Mouse (Mus musculus) embryonic facial prominence, embryonic 15.5 days (tissue): ENCODE measurements around the gene Sez6. TPM values are rescaled to one million over a fixed set of nuclear protein-coding genes. Genes with fewer than 3 reads are reported as not detected.
A peak's percentile ranks its signal among the peaks of the same experiment; 100 is the strongest.

Source experiments
- ATAC-seq: fragments of 200-750 bp; cut with Nextera tagmentation; 2 replicates; pipeline ENCODE4 v1.8.0; 2017; ENCODE audit warnings: low read depth, moderate TSS enrichment; ENCODE audit not compliant: insufficient number of reproducible peaks, low FRiP score, low TSS enrichment
- H3K27ac ChIP-seq: fragments of 300-500 bp; sonication (generic); replicated peaks from 2 replicates; pipeline ENCODE4 v1.5.1; 2015; ENCODE audit warnings: mild to moderate bottlenecking, inconsistent platforms
- H3K27me3 ChIP-seq: fragments of 300-500 bp; sonication (generic); 2 replicates; pipeline ENCODE4 v1.6.1; 2015; ENCODE audit warnings: inconsistent platforms
- H3K36me3 ChIP-seq: fragments of 300-500 bp; sonication (generic); 2 replicates; pipeline ENCODE4 v1.6.1; 2015; ENCODE audit warnings: mild to moderate bottlenecking, inconsistent platforms
- H3K4me1 ChIP-seq: fragments of 300-500 bp; sonication (generic); 2 replicates; pipeline ENCODE4 v1.6.1; 2015; ENCODE audit warnings: inconsistent platforms
- H3K4me2 ChIP-seq: fragments of 300-500 bp; sonication (generic); replicated peaks from 2 replicates; pipeline ENCODE4 v1.6.1; 2015; ENCODE audit warnings: mild to moderate bottlenecking, inconsistent platforms
- H3K4me3 ChIP-seq: fragments of 300-500 bp; sonication (generic); replicated peaks from 2 replicates; pipeline ENCODE4 v1.5.1; 2015; ENCODE audit warnings: mild to moderate bottlenecking, inconsistent platforms
- H3K9ac ChIP-seq: fragments of 300-500 bp; sonication (generic); 2 replicates; pipeline ENCODE4 v1.6.1; 2015; ENCODE audit warnings: inconsistent platforms
- H3K9me3 ChIP-seq: fragments of 300-500 bp; sonication (generic); replicated peaks from 2 replicates; pipeline ENCODE4 v1.6.1; 2016; ENCODE audit warnings: inconsistent platforms
- WGBS: fragments of 180-500 bp; shearing (Covaris S2); methylation state at CpG from one replicate; pipeline ENCODE4 v1.1.7; 2015; 5-methylcytosine and 5-hydroxymethylcytosine counted together
- polyA plus RNA-seq: library from polyadenylated mRNA; unstranded; fragments of >200 nt; fragmentation: Nextera tagmentation; extraction: Ambion mirVana; gene quantifications from 2 replicates; pipeline ENCODE4 v1.2.1, GENCODE M21; 2015

Gene Sez6
- polyA plus RNA-seq, 1 experiment from 2014 or later: 1.3 TPM

DNA sequence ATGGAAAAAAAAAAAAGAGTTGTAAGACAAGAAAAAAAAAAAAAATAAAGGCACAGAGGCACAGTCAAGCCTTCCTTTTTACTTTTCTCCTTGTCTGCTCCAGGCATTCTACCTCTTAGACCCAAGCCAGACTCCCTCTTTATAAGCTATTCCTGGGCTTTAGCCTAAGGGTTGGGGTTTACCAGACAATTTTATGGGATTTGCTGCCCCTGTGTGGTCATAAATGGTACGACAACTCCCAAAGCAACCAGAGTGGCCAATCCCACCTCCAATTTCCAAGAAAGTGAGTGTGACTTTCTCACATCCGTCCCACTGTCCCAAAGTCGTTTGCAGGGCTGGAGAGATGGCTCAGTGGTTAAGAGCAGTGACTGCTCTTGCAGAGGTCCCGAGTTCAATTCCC is 36.5 kb downstream of the Sez6 start:
- Histone ChIP-seq H3K27me3 (0 out of 2 replicates have a peak, but pooled peaks cover 3% of the 10 kb centered on the region), H3K4me2 (no peak overlapping the region), H3K36me3 (no peaks in the 10 kb centered on the region), H3K9ac (no peak overlapping the region), H3K27ac (no peak overlapping the region), H3K4me3 (no peak overlapping the region), H3K4me1 (peaks cover 17% of the 10 kb centered on the region), H3K9me3 (no peaks in the 10 kb centered on the region)
- WGBS: 2% methylated on average over 4 of the region's 4 CpGs
- no peak for ATAC-seq

DNA sequence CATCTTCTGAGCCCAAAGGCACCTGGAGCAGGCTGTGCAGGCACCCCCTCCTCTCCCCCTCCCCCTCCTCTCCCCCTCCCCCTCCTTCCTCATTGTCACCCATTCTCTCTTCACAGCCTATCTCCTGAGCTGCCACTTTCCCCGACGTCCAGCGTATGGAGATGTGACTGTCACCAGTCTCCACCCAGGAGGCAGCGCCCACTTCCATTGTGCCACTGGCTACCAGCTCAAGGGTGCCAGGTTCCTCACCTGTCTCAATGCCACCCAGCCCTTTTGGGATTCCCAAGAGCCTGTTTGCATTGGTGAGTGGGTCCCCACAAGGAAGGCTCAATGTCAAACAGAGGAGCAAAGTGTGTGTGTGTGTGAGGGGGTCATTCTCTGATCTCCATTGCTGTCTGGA is 38.2 kb downstream of the Sez6 start:
- no peak overlapping the region for H3K4me2 ChIP-seq
- no peaks in the 10 kb centered on the region for H3K36me3 ChIP-seq
- no peak overlapping the region for H3K4me3 ChIP-seq
- no peak overlapping the region for H3K27ac ChIP-seq
- peaks cover 17% of the 10 kb centered on the region for H3K4me1 ChIP-seq
- peaks cover 7% of the 10 kb centered on the region for H3K27me3 ChIP-seq
- 84% methylated on average over 4 of the region's 4 CpGs for WGBS
- ATAC-seq: no peak
- no peaks in the 10 kb centered on the region for H3K9me3 ChIP-seq
- H3K9ac ChIP-seq: no peak overlapping the region

DNA sequence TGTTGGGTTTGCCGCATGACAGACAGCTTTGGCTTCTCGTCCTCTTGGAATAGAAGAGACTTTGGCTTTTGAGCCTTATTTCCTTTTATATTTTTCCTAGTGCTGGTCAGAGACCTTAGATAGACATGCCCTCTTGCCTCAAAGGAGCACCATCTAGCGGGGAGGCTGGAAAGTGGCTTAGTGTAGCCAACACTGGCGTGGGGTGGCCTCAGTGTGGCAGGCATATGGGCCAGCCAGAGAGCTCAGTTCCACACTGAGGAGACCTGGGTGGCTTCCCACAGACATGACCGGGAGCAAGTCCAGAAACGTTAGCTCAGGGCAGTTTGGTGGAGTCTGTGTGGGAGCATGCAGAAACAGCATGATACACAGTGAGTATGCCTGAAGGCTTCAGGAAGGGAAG is 40.1 kb downstream of the Sez6 start:
- peaks cover 4% of the 10 kb centered on the region for H3K4me1 ChIP-seq
- H3K27ac ChIP-seq: no peak overlapping the region
- ATAC-seq: no peak
- no peaks in the 10 kb centered on the region for H3K36me3 ChIP-seq
- 82% methylated on average over 6 of the region's 6 CpGs for WGBS
- H3K4me2 ChIP-seq: no peak overlapping the region
- no peak overlapping the region for H3K9ac ChIP-seq
- peaks cover 24% of the 10 kb centered on the region for H3K27me3 ChIP-seq
- H3K9me3 ChIP-seq: no peaks in the 10 kb centered on the region
- H3K4me3 ChIP-seq: no peak overlapping the region

DNA sequence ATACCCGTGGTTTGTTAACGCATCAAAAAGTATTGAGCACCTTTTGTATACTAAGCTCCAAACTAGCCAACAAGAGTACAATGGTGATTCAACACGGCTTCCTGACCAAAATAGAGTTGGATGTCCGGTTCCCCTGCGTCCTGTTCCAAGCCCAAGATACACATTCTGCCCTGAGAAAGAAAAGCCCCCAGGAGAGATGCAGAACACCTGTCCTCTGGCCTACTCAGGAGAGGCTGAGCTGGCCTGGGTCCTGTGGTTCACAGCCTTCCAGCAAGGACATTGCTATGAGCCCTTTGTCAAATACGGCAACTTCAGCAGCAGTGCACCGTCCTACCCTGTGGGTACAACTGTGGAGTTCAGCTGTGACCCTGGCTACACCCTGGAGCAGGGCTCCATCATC is 42.9 kb downstream of the Sez6 start:
- H3K27ac ChIP-seq: no peak overlapping the region
- no peaks in the 10 kb centered on the region for H3K4me1 ChIP-seq
- no peaks in the 10 kb centered on the region for H3K36me3 ChIP-seq
- H3K9me3 ChIP-seq: no peaks in the 10 kb centered on the region
- no peak overlapping the region for H3K4me2 ChIP-seq
- WGBS: 82% methylated on average over 7 of the region's 7 CpGs
- no peak for ATAC-seq
- peaks cover 40% of the 10 kb centered on the region for H3K27me3 ChIP-seq
- no peak overlapping the region for H3K4me3 ChIP-seq
- H3K9ac ChIP-seq: no peak overlapping the region

DNA sequence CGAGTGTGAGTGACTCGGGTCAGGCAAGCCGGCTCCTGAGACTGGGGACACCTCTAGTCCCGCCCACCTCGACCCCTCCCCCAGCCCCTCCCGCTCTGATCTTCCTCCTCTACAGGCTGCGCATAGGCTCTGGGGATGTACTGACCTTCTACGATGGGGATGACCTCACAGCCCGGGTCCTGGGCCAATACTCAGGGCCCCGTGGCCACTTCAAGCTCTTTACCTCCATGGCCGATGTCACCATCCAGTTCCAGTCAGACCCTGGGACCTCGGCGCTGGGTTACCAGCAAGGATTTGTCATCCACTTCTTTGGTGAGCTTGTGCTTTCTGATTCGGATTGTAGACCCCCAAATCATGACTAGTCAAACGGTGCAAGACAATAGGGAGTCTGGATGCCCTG is 43.7 kb downstream of the Sez6 start:
- Histone ChIP-seq H3K27me3 (peaks cover 40% of the 10 kb centered on the region), H3K9me3 (no peaks in the 10 kb centered on the region), H3K27ac (no peak overlapping the region), H3K4me2 (no peak overlapping the region), H3K9ac (no peak overlapping the region), H3K4me3 (no peak overlapping the region), H3K4me1 (no peaks in the 10 kb centered on the region), H3K36me3 (no peaks in the 10 kb centered on the region)
- ATAC-seq: no peak
- WGBS: 50% methylated on average over 15 of the region's 15 CpGs

DNA sequence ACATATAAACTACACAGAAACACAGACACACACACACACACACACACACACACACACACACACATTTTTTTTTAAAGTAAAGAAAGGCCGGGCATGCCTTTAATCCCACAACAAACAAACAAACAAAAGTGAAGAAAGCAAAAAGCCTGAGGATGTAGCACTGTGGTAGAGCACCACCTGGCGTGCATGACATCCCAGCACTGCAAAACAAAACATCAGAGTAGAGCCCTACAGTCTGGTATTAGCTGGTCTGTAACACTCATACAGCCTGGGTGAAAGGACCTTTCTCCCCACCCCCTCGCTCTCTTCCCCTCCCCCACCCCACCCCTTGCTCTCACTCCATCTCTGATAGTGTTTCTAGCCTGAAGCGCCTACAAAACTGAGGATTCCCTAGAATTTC is 45.3 kb downstream of the Sez6 start:
- H3K4me2 ChIP-seq: no peak overlapping the region
- ATAC-seq: no peak
- WGBS: 26% methylated on average over 4 of the region's 4 CpGs
- no peaks in the 10 kb centered on the region for H3K36me3 ChIP-seq
- H3K27me3 ChIP-seq: peaks cover 40% of the 10 kb centered on the region
- no peak overlapping the region for H3K4me3 ChIP-seq
- no peaks in the 10 kb centered on the region; the same call in 1 of the 2 replicates for H3K4me1 ChIP-seq
- H3K9ac ChIP-seq: no peak overlapping the region
- H3K9me3 ChIP-seq: no peaks in the 10 kb centered on the region
- H3K27ac ChIP-seq: no peak overlapping the region

DNA sequence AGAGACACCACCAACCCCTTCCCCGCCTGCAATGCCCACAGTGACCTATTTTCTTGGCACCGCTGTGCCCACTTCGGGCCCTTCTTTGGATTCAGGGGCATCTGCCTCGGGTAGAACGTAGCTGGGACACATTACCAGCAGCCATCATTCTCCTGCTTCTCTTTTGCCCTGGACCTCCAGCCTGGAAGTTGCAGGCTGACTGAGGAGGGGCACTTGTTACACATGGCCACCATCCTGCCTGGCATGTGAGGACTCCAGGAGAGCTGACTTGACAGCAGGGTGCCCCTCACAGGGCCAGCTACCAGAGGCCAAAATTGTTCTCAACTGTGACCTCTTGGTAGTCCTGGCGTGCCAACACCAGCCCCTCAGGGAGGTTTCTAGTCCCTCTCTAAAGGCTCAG is 47.6 kb downstream of the Sez6 start:
- ATAC-seq: no peak
- Histone ChIP-seq H3K4me3 (no peak overlapping the region), H3K4me2 (no peak overlapping the region), H3K4me1 (peaks cover 5% of the 10 kb centered on the region), H3K9ac (no peak overlapping the region), H3K27ac (no peak overlapping the region), H3K27me3 (peaks cover 40% of the 10 kb centered on the region), H3K36me3 (no peaks in the 10 kb centered on the region), H3K9me3 (no peaks in the 10 kb centered on the region)
- WGBS: 80% methylated on average over 6 of the region's 6 CpGs

DNA sequence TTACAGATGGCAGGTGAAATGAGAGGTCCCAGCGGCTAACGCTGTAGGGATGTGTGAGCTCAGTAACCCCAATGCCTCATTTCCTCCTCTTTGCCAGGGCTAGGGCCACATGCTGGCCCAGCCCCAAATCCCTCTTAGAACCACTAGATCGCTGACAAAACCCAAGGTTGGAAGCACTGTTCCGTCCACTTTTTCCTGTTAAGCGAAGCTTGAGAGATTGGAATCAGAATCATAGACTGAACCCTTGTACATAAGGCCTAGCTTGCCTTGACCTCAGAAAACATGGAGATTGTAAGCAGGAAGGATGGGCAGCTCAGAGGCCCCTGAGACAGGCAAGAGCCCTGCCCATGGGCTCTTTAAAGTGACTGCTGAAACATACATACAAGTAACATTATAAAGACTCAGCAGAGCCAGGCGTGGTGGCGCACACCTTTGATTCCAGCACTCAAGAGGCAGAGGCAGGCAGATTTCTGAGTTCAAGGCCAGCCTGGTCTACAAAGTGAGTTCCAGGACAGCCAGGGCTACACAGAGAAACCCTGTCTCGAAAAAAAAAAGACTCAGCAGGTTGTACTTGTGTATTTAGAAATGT is 48.7 kb downstream of the Sez6 start:
- no peaks in the 10 kb centered on the region for H3K9me3 ChIP-seq
- ATAC-seq: no peak
- WGBS: 82% methylated on average over 8 of the region's 8 CpGs

DNA sequence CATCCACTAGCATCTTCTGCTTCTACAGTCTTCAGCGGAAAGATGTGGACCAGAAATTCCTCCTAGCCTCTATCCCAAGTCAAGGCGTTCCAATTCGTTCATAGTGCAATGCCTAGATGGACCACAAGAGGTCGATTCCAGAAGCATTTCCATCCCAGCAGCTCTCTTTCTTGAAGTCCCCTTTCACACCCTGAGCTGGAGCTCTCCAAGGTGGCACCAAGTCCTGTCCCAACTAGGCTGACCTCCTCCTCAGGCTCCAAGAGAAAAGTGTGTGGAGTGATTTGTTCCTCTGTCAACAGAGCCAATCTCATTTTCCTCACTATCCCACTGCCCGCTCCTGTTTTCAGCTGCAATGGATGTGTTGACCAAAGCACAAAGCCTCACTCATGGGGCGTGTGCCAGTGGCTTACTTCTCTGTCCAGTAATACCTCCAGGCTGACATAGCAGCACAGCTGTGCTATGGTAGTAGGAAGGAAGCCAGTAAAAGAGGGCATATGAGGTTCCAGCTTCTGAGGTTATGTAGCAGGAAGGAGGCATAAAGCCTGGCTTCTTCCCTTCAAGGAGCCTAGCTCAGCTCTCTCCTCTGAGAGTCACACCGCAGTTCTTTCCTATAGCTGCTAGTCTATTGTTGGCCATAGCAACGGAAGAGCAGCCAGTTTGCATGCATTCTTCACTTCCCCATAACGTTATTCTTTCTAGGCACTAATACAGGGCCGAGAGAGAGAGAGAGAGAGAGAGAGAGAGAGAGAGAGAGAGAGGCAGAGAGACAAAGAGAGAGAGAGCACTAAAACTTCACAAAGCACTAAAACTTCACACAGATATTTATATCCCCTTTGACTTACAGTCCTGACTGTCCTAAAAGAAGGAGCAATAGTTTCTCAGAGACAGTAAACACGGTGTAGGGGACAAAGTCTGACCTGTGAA is 49.9 kb downstream of the Sez6 start:
- Histone ChIP-seq H3K27me3 (peaks cover 20% of the 10 kb centered on the region), H3K4me1 (peaks cover 12% of the 10 kb centered on the region), H3K4me2 (no peak overlapping the region), H3K9ac (no peak overlapping the region), H3K4me3 (peak overlapping the region; percentile 99; the same call in 1 of the 2 replicates), H3K27ac (no peak overlapping the region), H3K9me3 (no peaks in the 10 kb centered on the region), H3K36me3 (no peaks in the 10 kb centered on the region)
- no peak for ATAC-seq
- WGBS: 33% methylated on average over 11 of the region's 11 CpGs

More for the DNA sequence above, 48.7 kb downstream of the Sez6 start:
- no peak overlapping the region for H3K9ac ChIP-seq
- H3K4me2 ChIP-seq: no peak overlapping the region
- H3K4me1 ChIP-seq: peaks cover 5% of the 10 kb centered on the region
- H3K27me3 ChIP-seq: peaks cover 31% of the 10 kb centered on the region
- no peak overlapping the region for H3K27ac ChIP-seq
- H3K36me3 ChIP-seq: no peaks in the 10 kb centered on the region
- no peak overlapping the region for H3K4me3 ChIP-seq

DNA sequence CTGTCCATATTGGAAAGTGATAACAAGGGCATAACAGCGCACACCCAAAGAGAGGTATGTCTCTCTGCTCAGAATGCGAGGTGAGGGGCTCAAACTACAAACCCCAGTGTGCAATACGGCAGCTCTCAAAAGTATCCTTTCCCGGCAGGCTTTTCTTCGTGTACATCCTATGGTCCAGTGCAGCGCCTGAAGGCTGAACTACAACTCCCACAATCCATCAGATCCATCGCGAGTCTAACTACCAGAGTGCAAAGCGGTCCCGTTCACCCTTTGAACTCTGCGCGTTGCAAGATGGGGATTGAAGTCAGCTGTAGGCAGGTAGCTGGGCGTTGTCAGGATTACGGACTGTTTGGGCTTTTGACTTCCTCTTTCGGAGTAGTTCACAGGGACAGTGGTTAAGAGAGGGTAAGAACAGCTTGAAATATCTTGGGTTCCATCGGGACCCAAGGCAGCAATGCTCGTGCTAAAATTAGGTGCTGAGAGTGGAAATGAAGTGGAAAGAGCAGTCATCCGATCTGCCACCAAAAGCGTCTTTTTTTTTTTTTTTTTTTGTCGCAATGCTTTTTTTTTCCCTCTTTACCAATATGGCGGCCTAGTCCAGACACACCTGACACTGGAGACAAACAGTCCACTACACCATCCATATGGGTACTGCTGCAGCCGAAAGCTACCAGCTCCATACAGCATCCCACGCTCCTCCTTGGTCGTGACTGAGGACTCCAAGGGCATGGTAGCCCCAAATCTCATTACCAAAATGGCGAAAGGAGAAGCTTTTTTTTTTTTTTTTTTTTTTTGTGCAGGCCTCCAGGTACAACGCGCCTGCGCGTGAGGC is 51.2 kb downstream of the Sez6 start:
- Histone ChIP-seq H3K27ac (peak overlapping the region; percentile 95), H3K4me2 (peak overlapping the region; percentile 52), H3K9ac (peak overlapping the region; percentile 31; the same call in 1 of the 2 replicates), H3K9me3 (no peaks in the 10 kb centered on the region), H3K4me1 (peaks cover 14% of the 10 kb centered on the region), H3K4me3 (peak overlapping the region; percentile 99), H3K27me3 (peaks cover 13% of the 10 kb centered on the region), H3K36me3 (peaks cover 6% of the 10 kb centered on the region)
- WGBS: 1% methylated on average over 29 of the region's 29 CpGs
- peak; percentile 90 for ATAC-seq

DNA sequence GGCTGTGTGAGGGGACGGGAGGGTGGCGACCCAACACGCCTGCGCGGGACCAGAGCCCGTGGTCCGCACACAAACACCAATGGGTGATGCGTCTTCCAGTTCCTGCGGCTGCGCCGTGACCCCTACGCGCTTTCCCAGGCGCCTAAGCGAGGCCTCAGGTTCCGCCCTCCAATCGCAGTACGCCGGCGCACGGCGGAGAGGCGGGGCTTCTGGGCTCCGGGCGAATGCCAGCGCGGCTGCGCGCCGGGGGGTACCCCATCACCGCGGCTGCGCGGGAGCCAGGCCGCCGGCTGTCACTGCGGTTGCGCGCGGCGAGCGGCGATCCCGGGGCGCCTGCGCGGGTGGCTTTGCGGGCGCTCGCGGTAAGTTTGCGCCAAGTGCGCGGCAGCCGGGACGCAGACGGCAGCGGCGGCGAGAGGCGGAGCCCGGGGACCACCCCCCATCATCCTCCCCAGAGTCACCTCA is 51.9 kb downstream of the Sez6 start, which contains the start of gene Phf12:
Gene Phf12 (plus strand): TSS at position 314 of the 465 bp plus-strand sequence.
- Histone ChIP-seq H3K27ac (peak within 1 kb of the TSS; percentile 95), H3K9me3 (no peaks in the 10 kb centered on the region), H3K4me3 (peak within 1 kb of the TSS; percentile 99), H3K9ac (peak within 1 kb of the TSS; percentile 100), H3K4me1 (peaks cover 14% of the 10 kb centered on the region), H3K36me3 (peaks cover 8% of the 10 kb centered on the region), H3K27me3 (peaks cover 7% of the 10 kb centered on the region), H3K4me2 (peak within 1 kb of the TSS; percentile 87)
- under 1% methylated on average over 62 of the region's 62 CpGs for WGBS
- peak; percentile 94 for ATAC-seq
